Mouse (Mus musculus): Measurements from ENCODE around the gene Rcor1.

- TF ChIP-seq CTCF (IDR thresholded peaks at IDR 0.05; ENCODE audit: borderline replicate concordance, extremely low read depth, insufficient read depth, insufficient read length) (peak; percentile 60; the same call in 1 of the 2 replicates), POLR2A (IDR thresholded peaks at IDR 0.05; ENCODE audit: borderline replicate concordance, extremely low read depth, insufficient read depth, insufficient read length, poor library complexity, severe bottlenecking) (no peak)
Measured at GRCm38 (mm10) chr12:111041196-111041595, 2.0 kb downstream of the Rcor1 start.
